Mouse (Mus musculus) ZHBTc4 (cell line): ENCODE measurements around the gene Ap2a2.
A peak's percentile ranks its signal among the peaks of the same experiment; 100 is the strongest.
"Not testable (repeated sequence)": the region's sequence is repeated elsewhere in the genome, so short reads cannot be mapped to it uniquely, and the experiment has no call there.

Experiments used
- DNase-seq: peaks from one replicate; pipeline ENCODE4 v3.0.0-alpha.2; 2011; ENCODE audit warnings: low read depth, low spot score

Gene Ap2a2

GRCm38 (mm10) chr7:141559726-141560325 is 2.1 kb upstream of the Ap2a2 start:
- DNase-seq, result no peak

- DNase-seq, result no peak
These were observed 1.5 kb upstream of the Ap2a2 start for GRCm38 (mm10) chr7:141560471-141560870.

- DNase-seq, result peak; percentile 47
These were observed 463 bp downstream of the Ap2a2 start for GRCm38 (mm10) chr7:141562421-141562851.

GRCm38 (mm10) chr7:141562852-141563427 is 967 bp downstream of the Ap2a2 start:
- peak; percentile 57 for DNase-seq

- no peak for DNase-seq
These were observed 2.6 kb downstream of the Ap2a2 start for GRCm38 (mm10) chr7:141564561-141564960.

GRCm38 (mm10) chr7:141566587-141566986 is 4.6 kb downstream of the Ap2a2 start:
- peak; percentile 17 for DNase-seq

- DNase-seq, result peak; percentile 10
These were observed 7.4 kb downstream of the Ap2a2 start for GRCm38 (mm10) chr7:141569283-141569803.

- DNase-seq, result peak; percentile 56
These were observed 7.9 kb downstream of the Ap2a2 start for GRCm38 (mm10) chr7:141569916-141570315.

GRCm38 (mm10) chr7:141570625-141571295 is 8.8 kb downstream of the Ap2a2 start:
- peak; percentile 57 for DNase-seq

GRCm38 (mm10) chr7:141574041-141574440 is 12.1 kb downstream of the Ap2a2 start:
- no peak for DNase-seq

- no peak for DNase-seq
These were observed 13.5 kb downstream of the Ap2a2 start for GRCm38 (mm10) chr7:141575481-141575880.

- peak; percentile 35 for DNase-seq
These were observed 15.8 kb downstream of the Ap2a2 start for GRCm38 (mm10) chr7:141577801-141578200.

GRCm38 (mm10) chr7:141578511-141578910 is 16.5 kb downstream of the Ap2a2 start:
- no peak for DNase-seq

- DNase-seq, result no peak
These were observed 17.0 kb downstream of the Ap2a2 start for GRCm38 (mm10) chr7:141578943-141579342.

GRCm38 (mm10) chr7:141581323-141581722 is 19.4 kb downstream of the Ap2a2 start:
- no peak for DNase-seq

GRCm38 (mm10) chr7:141584048-141584841 is 22.3 kb downstream of the Ap2a2 start:
- DNase-seq, result peak; percentile 44

GRCm38 (mm10) chr7:141585288-141585687 is 23.3 kb downstream of the Ap2a2 start:
- peak; percentile 50 for DNase-seq

GRCm38 (mm10) chr7:141585881-141586280 is 23.9 kb downstream of the Ap2a2 start:
- no peak for DNase-seq

GRCm38 (mm10) chr7:141588890-141589289 is 26.9 kb downstream of the Ap2a2 start:
- DNase-seq, result no peak

- DNase-seq, result not testable (repeated sequence)
These were observed 28.3 kb downstream of the Ap2a2 start for GRCm38 (mm10) chr7:141590249-141590648.

GRCm38 (mm10) chr7:141590959-141591358 is 29.0 kb downstream of the Ap2a2 start:
- no peak for DNase-seq

- no peak for DNase-seq
These were observed 30.1 kb downstream of the Ap2a2 start for GRCm38 (mm10) chr7:141592096-141592495.
